24 mouse cellular contexts compared by ENCODE assay signal in the genomic region with DNA sequence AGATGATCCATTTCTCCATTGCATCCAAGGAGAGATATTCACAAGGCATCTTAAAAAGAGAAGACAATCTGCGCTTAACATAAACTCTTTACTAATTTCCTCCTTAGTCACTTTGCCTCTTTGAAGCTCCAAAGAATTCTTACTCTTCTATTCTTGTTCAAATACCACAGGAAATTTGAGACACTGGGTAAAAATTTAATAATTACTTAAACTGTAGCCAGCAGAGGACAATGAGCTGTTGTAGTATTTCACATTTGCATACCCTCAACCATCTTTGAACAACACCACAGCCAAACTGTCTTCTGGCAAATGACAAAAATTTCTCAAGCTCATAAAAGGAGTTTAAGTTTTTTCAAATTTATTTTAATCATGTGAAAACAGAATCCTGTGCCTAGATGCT.
"Had no signal": no experiment of that assay in that cellular context is flagged by ENCODE, and none has a peak within 500 bp of the region (broad histone marks: within the 10 kb centered on the region; RNA-seq: fewer than 3 reads in every experiment).

No protein-coding gene starts in this region.

- ATAC-seq: forebrain, embryonic 13.5 days; forebrain, embryonic 14.5 days; forebrain, embryonic 15.5 days; forebrain, embryonic 16.5 days; forebrain, postnatal 0 days had no signal

- DNase-seq: cerebellum, adult 9-10 months; cerebellum, adult 9-11 months; cerebellum, postnatal 10 days; cerebellum, postnatal 14 days; cerebellum, postnatal 25 days; cerebellum, postnatal 36 days; embryo, embryonic 11 days; forebrain, postnatal 0 days; gastrocnemius, adult 2 months; gastrocnemius, postnatal 10 days; gastrocnemius, postnatal 14 days; gastrocnemius, postnatal 25 days; gastrocnemius, postnatal 36 days; heart, adult 11 months; heart, adult 18-20 months; heart, adult 2 months had no signal

- H3K27me3 ChIP-seq: embryonic facial prominence, embryonic 12.5 days; embryonic facial prominence, embryonic 13.5 days; embryonic facial prominence, embryonic 15.5 days; forebrain, embryonic 12.5 days; forebrain, embryonic 13.5 days; forebrain, embryonic 15.5 days had no signal
